Mouse (Mus musculus) ES-Bruce4 (cell line): ENCODE data around the gene Gm7544.

Source experiments
- CTCF ChIP-seq: IDR thresholded peaks from one replicate; pipeline ENCODE4 v1.8.1; 2011; ENCODE audit warnings: low read depth, low read length
- POLR2A ChIP-seq: IDR thresholded peaks from one replicate; pipeline ENCODE4 v1.8.1; 2011; ENCODE audit warnings: low read length; ENCODE audit not compliant: insufficient read depth

- no peak for TF ChIP-seq CTCF
- TF ChIP-seq POLR2A = no peak
These were observed 22.0 kb upstream of the Gm7544 start for GRCm38 (mm10) chr1:82977840-82978239.
